Mouse (Mus musculus): ENCODE data around the gene Sco1.

GRCm38 (mm10) chr11:67110168-67110948 is 57.9 kb downstream of the Sco1 start:
- TF ChIP-seq CTCF (IDR thresholded peaks at IDR 0.05; ENCODE audit: insufficient read depth, low read length) (peak; percentile 89), POLR2A (IDR thresholded peaks at IDR 0.05; ENCODE audit: borderline replicate concordance, extremely low read depth, low read depth, low read length) (no peak)
